Mouse (Mus musculus): ENCODE data around the gene Tln1.

- no peak for TF ChIP-seq CTCF (conservative IDR thresholded peaks at IDR 0.05; ENCODE audit: low read length)
- TF ChIP-seq NANOG (IDR thresholded peaks at IDR 0.05; ENCODE audit: borderline replicate concordance, low read length) = no peak
Observed at GRCm38 (mm10) chr4:43584444-43585416, 22.2 kb upstream of the Tln1 start, which contains the start of gene Msmp.
